Mouse (Mus musculus): Measurements from ENCODE around the gene Pofut1.

DNA sequence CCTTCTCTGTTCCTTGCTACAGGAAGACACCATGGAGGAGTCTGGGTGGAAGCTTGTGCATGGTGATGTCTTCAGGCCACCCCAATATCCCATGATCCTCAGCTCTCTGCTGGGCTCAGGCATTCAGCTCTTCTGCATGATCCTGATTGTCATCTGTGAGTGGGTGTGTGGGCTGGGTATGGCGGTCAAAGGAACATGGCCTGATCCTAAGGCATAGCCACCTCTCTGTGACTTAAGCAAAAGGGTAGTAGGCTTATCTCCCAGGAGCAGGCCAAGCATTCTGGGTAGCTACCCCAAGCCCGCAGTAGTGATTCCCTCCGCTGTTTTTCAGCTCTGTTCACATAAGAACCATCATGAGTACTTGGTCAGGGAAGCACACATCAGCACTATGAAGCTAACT, 47.1 kb upstream of the Pofut1 start:
- TF ChIP-seq POLR2A (IDR thresholded peaks at IDR 0.05; ENCODE audit: borderline replicate concordance, extremely low read depth, insufficient read depth, insufficient read length, poor library complexity, severe bottlenecking): no peak
- TF ChIP-seq CTCF (IDR thresholded peaks at IDR 0.05; ENCODE audit: borderline replicate concordance, extremely low read depth, insufficient read depth, insufficient read length): no peak

Data from brain, embryonic 14.5 days (tissue).